Comparison of ENCODE assay signal across 13 mouse cellular contexts in genomic region chr6:99013119-99013865, GRCm38 (mm10).
DNase-seq lines count a peak whose midpoint lies in the region; ATAC-seq and TF ChIP-seq lines count a peak whose summit lies in the region.
"Had no signal": no experiment of that assay in that cellular context is flagged by ENCODE, and none has a peak within 500 bp of the region (broad histone marks: within the 10 kb centered on the region; RNA-seq: fewer than 3 reads in every experiment).

No protein-coding gene starts in this region.

- H3K9me3 ChIP-seq in hindbrain, embryonic 12.5 days (replicated peaks) = peaks cover 3% of the 10 kb centered on the region; the same call in 1 of the 2 replicates
- peaks cover 4% of the 10 kb centered on the region; the same call in 1 of the 2 replicates for H3K9me3 ChIP-seq in neural tube, embryonic 12.5 days
- H3K9me3 ChIP-seq: G1E had no signal

- peaks cover 12% of the 10 kb centered on the region for H3K27me3 ChIP-seq in hindbrain, embryonic 12.5 days
- H3K27me3 ChIP-seq in neural tube, embryonic 12.5 days (replicated peaks) = 0 out of 2 replicates have a peak, but pooled peaks cover 5% of the 10 kb centered on the region
- H3K27me3 ChIP-seq: embryonic facial prominence, embryonic 12.5 days had no signal

- peak overlapping the region; percentile 9 for H3K4me2 ChIP-seq in hindbrain, embryonic 12.5 days (replicated peaks)
- H3K4me2 ChIP-seq in neural tube, embryonic 12.5 days (replicated peaks) = peak overlapping the region; percentile 39
- H3K4me2 ChIP-seq: embryonic facial prominence, embryonic 12.5 days; heart, embryonic 11.5 days had no signal

- no peak for TF ChIP-seq CTCF in layer of hippocampus, adult 2 months (conservative IDR thresholded peaks at IDR 0.05)

- intact Hi-C loops in left cerebral cortex, postnatal 14 days (cut with DNase I) = loop anchor here (10.0 kb wide), 1 partner anchor 78 kb away; no protein-coding TSS in a partner anchor

- 18% methylated on average over 14 of the region's 14 CpGs for WGBS in hindbrain, embryonic 12.5 days
- WGBS in neural tube, embryonic 12.5 days = 8% methylated on average over 14 of the region's 14 CpGs

- H3K36me3 ChIP-seq in hindbrain, embryonic 12.5 days = peaks cover 8% of the 10 kb centered on the region
- peaks cover 8% of the 10 kb centered on the region; the same call in 1 of the 2 replicates for H3K36me3 ChIP-seq in neural tube, embryonic 12.5 days

- no peak overlapping the region for H3K9ac ChIP-seq in hindbrain, embryonic 12.5 days
- H3K9ac ChIP-seq in neural tube, embryonic 12.5 days = no peak overlapping the region
- H3K9ac ChIP-seq: embryonic facial prominence, embryonic 12.5 days had no signal

- H3K27ac ChIP-seq in layer of hippocampus, adult 2 months = peak overlapping the region; percentile 61
- peak overlapping the region; percentile 70 for H3K27ac ChIP-seq in hindbrain, embryonic 12.5 days
- no peak overlapping the region for H3K27ac ChIP-seq in neural tube, embryonic 12.5 days
- H3K27ac ChIP-seq: embryonic facial prominence, embryonic 12.5 days; macrophage had no signal

- ATAC-seq in common myeloid progenitor, adult 5-6 weeks (replicated peaks; ENCODE audit: low read depth, poor library complexity, severe bottlenecking) = peak; percentile 55
- ATAC-seq in hindbrain, embryonic 12.5 days (ENCODE audit: low FRiP score) = peak; percentile 64; the same call in 1 of the 2 replicates
- ATAC-seq in neural tube, embryonic 12.5 days (ENCODE audit: low FRiP score, low read depth) = peak; percentile 85

- no peak overlapping the region for H3K4me3 ChIP-seq in layer of hippocampus, adult 2 months
- H3K4me3 ChIP-seq in hindbrain, embryonic 12.5 days = no peak overlapping the region
- no peak overlapping the region for H3K4me3 ChIP-seq in neural tube, embryonic 12.5 days
- H3K4me3 ChIP-seq: embryonic facial prominence, embryonic 12.5 days had no signal

- peaks cover 49% of the 10 kb centered on the region for H3K4me1 ChIP-seq in hindbrain, embryonic 12.5 days
- peaks cover 56% of the 10 kb centered on the region for H3K4me1 ChIP-seq in neural tube, embryonic 12.5 days

- DNase-seq in layer of hippocampus, adult 2 months (ENCODE audit: low spot score in 2 of 2) = no peak
- no peak for DNase-seq in layer of hippocampus, postnatal 25 days (ENCODE audit: extremely low spot score in 1 of 2, low spot score in 1 of 2)
- no peak for DNase-seq in thymus, postnatal 36 days
- no peak for DNase-seq in urinary bladder, adult 2 months (ENCODE audit: low spot score)
- DNase-seq in left cerebral cortex, postnatal 14 days (ENCODE audit: low spot score in 2 of 2) = no peak
- DNase-seq: adrenal gland, postnatal 25 days had no signal
